Mouse (Mus musculus): ENCODE measurements around the gene Tjp1. TPM values are rescaled to one million over a fixed set of nuclear protein-coding genes. Genes with fewer than 3 reads are reported as not detected.

Tjp1 gene
- polyA plus RNA-seq, 1 experiment from 2014 or later, result 24.2 TPM

- 91% methylated on average over 7 of the region's 7 CpGs for WGBS
- Histone ChIP-seq H3K27me3 (replicated peaks; ENCODE audit: control insufficient read depth, insufficient read depth, low read length) (no peaks in the 10 kb centered on the region), H3K4me1 (replicated peaks; ENCODE audit: control insufficient read depth, insufficient read depth, low read length) (no peaks in the 10 kb centered on the region), H3K36me3 (ENCODE audit: control insufficient read depth, insufficient read depth) (no peaks in the 10 kb centered on the region), H3K4me2 (ENCODE audit: low read length) (no peak overlapping the region), H3K27ac (ENCODE audit: low read length) (no peak overlapping the region), H3K4me3 (replicated peaks; ENCODE audit: low read length) (no peak overlapping the region), H3K9me3 (ENCODE audit: control insufficient read depth, low read length) (no peaks in the 10 kb centered on the region), H3K9ac (replicated peaks; ENCODE audit: low read depth, low read length) (no peak overlapping the region)
- no peak for ATAC-seq
These were observed 189.9 kb downstream of the Tjp1 start for GRCm38 (mm10) chr7:65337581-65338270.

- WGBS, result 76% methylated on average over 2 of the region's 2 CpGs
- no peak overlapping the region for H3K27ac ChIP-seq (ENCODE audit: low read length)
- no peaks in the 10 kb centered on the region for H3K27me3 ChIP-seq (replicated peaks; ENCODE audit: control insufficient read depth, insufficient read depth, low read length)
- H3K9me3 ChIP-seq (ENCODE audit: control insufficient read depth, low read length), result no peaks in the 10 kb centered on the region
- H3K36me3 ChIP-seq (ENCODE audit: control insufficient read depth, insufficient read depth), result peaks cover 5% of the 10 kb centered on the region
- H3K4me2 ChIP-seq (ENCODE audit: low read length), result no peak overlapping the region
- no peak for ATAC-seq
- no peak overlapping the region for H3K4me3 ChIP-seq (replicated peaks; ENCODE audit: low read length)
- H3K9ac ChIP-seq (replicated peaks; ENCODE audit: low read depth, low read length), result no peak overlapping the region
- H3K4me1 ChIP-seq (replicated peaks; ENCODE audit: control insufficient read depth, insufficient read depth, low read length), result no peaks in the 10 kb centered on the region
These were observed 194.4 kb downstream of the Tjp1 start for GRCm38 (mm10) chr7:65333081-65333760.

DNA sequence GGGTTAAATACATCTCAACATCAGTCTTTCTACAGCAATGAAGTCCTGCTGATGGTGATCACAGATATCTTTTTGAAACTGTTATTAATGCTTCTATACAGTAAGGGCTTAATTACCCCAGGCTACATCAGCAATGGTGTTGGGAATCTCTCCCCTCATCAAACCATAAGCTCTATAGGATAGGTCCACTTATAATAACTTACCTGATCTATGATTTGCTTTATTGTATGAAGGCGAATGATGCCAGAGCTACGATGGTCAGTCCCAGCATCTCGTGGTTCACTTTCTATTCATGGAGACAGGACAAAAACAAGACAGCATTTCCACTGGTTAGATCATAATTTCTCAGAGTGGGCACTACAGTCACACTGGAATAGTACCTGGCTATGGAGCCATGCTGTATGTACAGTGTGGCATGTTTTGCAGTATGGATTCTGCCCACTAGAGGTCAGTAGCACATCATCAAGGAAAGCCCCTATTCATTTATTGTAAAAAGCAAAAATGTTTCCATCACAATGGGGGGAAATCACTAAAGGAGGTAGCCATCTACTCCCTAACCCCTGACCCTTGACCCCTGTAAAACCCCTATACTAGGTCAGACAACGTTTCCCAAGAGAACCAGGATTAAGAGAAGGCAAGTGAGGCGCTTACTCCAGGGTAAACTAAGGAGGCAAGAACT, 208.4 kb downstream of the Tjp1 start:
- H3K9ac ChIP-seq (replicated peaks; ENCODE audit: low read depth, low read length), result no peak overlapping the region
- whole genome bisulfite sequencing, result 72% methylated on average over 5 of the region's 5 CpGs

GRCm38 (mm10) chr7:65317418-65317817, 210.2 kb downstream of the Tjp1 start:
- Histone ChIP-seq H3K4me2 (ENCODE audit: low read length) (no peak overlapping the region), H3K9me3 (ENCODE audit: control insufficient read depth, low read length) (no peaks in the 10 kb centered on the region), H3K4me3 (replicated peaks; ENCODE audit: low read length) (no peak overlapping the region), H3K4me1 (replicated peaks; ENCODE audit: control insufficient read depth, insufficient read depth, low read length) (no peaks in the 10 kb centered on the region), H3K27me3 (replicated peaks; ENCODE audit: control insufficient read depth, insufficient read depth, low read length) (no peaks in the 10 kb centered on the region), H3K9ac (replicated peaks; ENCODE audit: low read depth, low read length) (no peak overlapping the region), H3K27ac (ENCODE audit: low read length) (no peak overlapping the region), H3K36me3 (ENCODE audit: control insufficient read depth, insufficient read depth) (peaks cover 12% of the 10 kb centered on the region)
- 40% methylated on average over 5 of the region's 5 CpGs for WGBS
- no peak; the same call in 1 of the 2 replicates for ATAC-seq

More for the DNA sequence above, 208.4 kb downstream of the Tjp1 start:
- no peaks in the 10 kb centered on the region for H3K27me3 ChIP-seq (replicated peaks; ENCODE audit: control insufficient read depth, insufficient read depth, low read length)
- no peaks in the 10 kb centered on the region for H3K4me1 ChIP-seq (replicated peaks; ENCODE audit: control insufficient read depth, insufficient read depth, low read length)
- H3K27ac ChIP-seq (ENCODE audit: low read length), result no peak overlapping the region
- H3K9me3 ChIP-seq (ENCODE audit: control insufficient read depth, low read length), result no peaks in the 10 kb centered on the region
- H3K4me3 ChIP-seq (replicated peaks; ENCODE audit: low read length), result no peak overlapping the region
- ATAC-seq, result peak; percentile 87
- no peak overlapping the region for H3K4me2 ChIP-seq (ENCODE audit: low read length)
- H3K36me3 ChIP-seq (ENCODE audit: control insufficient read depth, insufficient read depth), result peaks cover 5% of the 10 kb centered on the region; the same call in 1 of the 2 replicates

DNA sequence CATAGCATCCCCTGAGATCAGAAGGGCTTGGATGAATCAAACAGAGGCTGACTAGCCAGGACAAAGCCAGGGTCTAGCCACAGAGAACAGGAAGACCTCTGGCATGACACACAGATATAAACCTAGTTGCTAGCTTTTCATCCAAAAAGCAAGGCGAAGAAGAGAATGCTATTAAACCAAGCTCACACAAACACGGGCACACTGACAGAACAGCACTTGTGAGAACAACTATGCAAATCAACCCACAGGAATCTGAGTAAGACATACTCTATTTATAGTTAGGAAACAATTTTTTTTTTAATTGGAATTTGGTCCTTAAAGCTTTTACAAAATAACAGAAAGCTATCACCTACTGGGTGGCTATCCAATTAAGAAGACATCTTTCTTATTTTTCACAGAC, 212.4 kb downstream of the Tjp1 start:
- Histone ChIP-seq H3K36me3 (ENCODE audit: control insufficient read depth, insufficient read depth) (peaks cover 18% of the 10 kb centered on the region), H3K9ac (replicated peaks; ENCODE audit: low read depth, low read length) (no peak overlapping the region), H3K4me3 (replicated peaks; ENCODE audit: low read length) (no peak overlapping the region), H3K4me2 (ENCODE audit: low read length) (no peak overlapping the region), H3K27me3 (replicated peaks; ENCODE audit: control insufficient read depth, insufficient read depth, low read length) (no peaks in the 10 kb centered on the region), H3K9me3 (ENCODE audit: control insufficient read depth, low read length) (no peaks in the 10 kb centered on the region), H3K4me1 (replicated peaks; ENCODE audit: control insufficient read depth, insufficient read depth, low read length) (no peaks in the 10 kb centered on the region), H3K27ac (ENCODE audit: low read length) (no peak overlapping the region)
- no peak for ATAC-seq
- 91% methylated on average over 2 of the region's 2 CpGs for WGBS

- 92% methylated on average over 6 of the region's 6 CpGs for WGBS
- Histone ChIP-seq H3K9ac (replicated peaks; ENCODE audit: low read depth, low read length) (no peak overlapping the region), H3K36me3 (ENCODE audit: control insufficient read depth, insufficient read depth) (peaks cover 5% of the 10 kb centered on the region; the same call in 1 of the 2 replicates), H3K27me3 (replicated peaks; ENCODE audit: control insufficient read depth, insufficient read depth, low read length) (no peaks in the 10 kb centered on the region), H3K27ac (ENCODE audit: low read length) (no peak overlapping the region), H3K4me3 (replicated peaks; ENCODE audit: low read length) (no peak overlapping the region), H3K9me3 (ENCODE audit: control insufficient read depth, low read length) (no peaks in the 10 kb centered on the region), H3K4me2 (ENCODE audit: low read length) (no peak overlapping the region), H3K4me1 (replicated peaks; ENCODE audit: control insufficient read depth, insufficient read depth, low read length) (no peaks in the 10 kb centered on the region)
- ATAC-seq, result no peak
These were observed 230.6 kb downstream of the Tjp1 start for GRCm38 (mm10) chr7:65296675-65297589.

- H3K9ac ChIP-seq (replicated peaks; ENCODE audit: low read depth, low read length), result no peak overlapping the region
- ATAC-seq, result no peak
- no peaks in the 10 kb centered on the region for H3K36me3 ChIP-seq (ENCODE audit: control insufficient read depth, insufficient read depth)
- H3K4me1 ChIP-seq (replicated peaks; ENCODE audit: control insufficient read depth, insufficient read depth, low read length), result no peaks in the 10 kb centered on the region; the same call in 1 of the 2 replicates
- WGBS, result 76% methylated on average over 16 of the region's 16 CpGs
- no peaks in the 10 kb centered on the region for H3K27me3 ChIP-seq (replicated peaks; ENCODE audit: control insufficient read depth, insufficient read depth, low read length)
- no peaks in the 10 kb centered on the region for H3K9me3 ChIP-seq (ENCODE audit: control insufficient read depth, low read length)
- no peak overlapping the region for H3K27ac ChIP-seq (ENCODE audit: low read length)
- H3K4me3 ChIP-seq (replicated peaks; ENCODE audit: low read length), result no peak overlapping the region
- H3K4me2 ChIP-seq (ENCODE audit: low read length), result no peak overlapping the region
These were observed 244.7 kb downstream of the Tjp1 start for GRCm38 (mm10) chr7:65282886-65283285.

DNA sequence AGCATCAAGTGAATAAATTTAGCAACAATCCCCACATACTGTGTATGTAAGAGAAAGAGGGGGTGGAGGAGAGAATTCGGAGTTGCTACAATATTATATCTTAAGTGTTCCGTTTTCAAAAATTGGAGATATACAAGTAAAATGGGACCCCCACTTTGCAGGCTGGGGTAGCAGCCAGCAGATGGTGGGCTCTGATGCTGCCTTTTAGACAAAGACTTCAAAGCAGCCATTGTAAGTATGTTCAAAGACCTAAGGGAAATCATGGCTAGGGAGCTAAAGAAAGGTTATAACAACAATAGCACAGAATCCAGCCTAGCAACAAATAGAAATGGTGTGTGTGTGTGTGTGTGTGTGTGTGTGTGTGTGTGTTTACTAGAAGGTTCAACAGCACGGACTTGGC, 245.6 kb downstream of the Tjp1 start:
- H3K4me1 ChIP-seq (replicated peaks; ENCODE audit: control insufficient read depth, insufficient read depth, low read length), result no peaks in the 10 kb centered on the region; the same call in 1 of the 2 replicates
- no peak overlapping the region for H3K9ac ChIP-seq (replicated peaks; ENCODE audit: low read depth, low read length)
- no peak overlapping the region for H3K4me2 ChIP-seq (ENCODE audit: low read length)
- 40% methylated on average over 3 of the region's 3 CpGs for WGBS
- no peaks in the 10 kb centered on the region for H3K36me3 ChIP-seq (ENCODE audit: control insufficient read depth, insufficient read depth)
- H3K27me3 ChIP-seq (replicated peaks; ENCODE audit: control insufficient read depth, insufficient read depth, low read length), result no peaks in the 10 kb centered on the region
- no peak for ATAC-seq
- H3K4me3 ChIP-seq (replicated peaks; ENCODE audit: low read length), result no peak overlapping the region
- H3K27ac ChIP-seq (ENCODE audit: low read length), result no peak overlapping the region
- H3K9me3 ChIP-seq (ENCODE audit: control insufficient read depth, low read length), result no peaks in the 10 kb centered on the region
